Mouse (Mus musculus) v-Abl transformed pro-B cells (cell line): ENCODE data around the gene 9430015G10Rik.

Experiments used
- in situ Hi-C, 2 experiments: fragments of 400-800 bp; cut with MboI; formaldehyde crosslinking; loops; one replicate each; pipeline ENCODE4 v1.15.1; 2025; ENCODE audit not compliant: unreplicated experiment in 2 of 2

The 9430015G10Rik gene

DNA sequence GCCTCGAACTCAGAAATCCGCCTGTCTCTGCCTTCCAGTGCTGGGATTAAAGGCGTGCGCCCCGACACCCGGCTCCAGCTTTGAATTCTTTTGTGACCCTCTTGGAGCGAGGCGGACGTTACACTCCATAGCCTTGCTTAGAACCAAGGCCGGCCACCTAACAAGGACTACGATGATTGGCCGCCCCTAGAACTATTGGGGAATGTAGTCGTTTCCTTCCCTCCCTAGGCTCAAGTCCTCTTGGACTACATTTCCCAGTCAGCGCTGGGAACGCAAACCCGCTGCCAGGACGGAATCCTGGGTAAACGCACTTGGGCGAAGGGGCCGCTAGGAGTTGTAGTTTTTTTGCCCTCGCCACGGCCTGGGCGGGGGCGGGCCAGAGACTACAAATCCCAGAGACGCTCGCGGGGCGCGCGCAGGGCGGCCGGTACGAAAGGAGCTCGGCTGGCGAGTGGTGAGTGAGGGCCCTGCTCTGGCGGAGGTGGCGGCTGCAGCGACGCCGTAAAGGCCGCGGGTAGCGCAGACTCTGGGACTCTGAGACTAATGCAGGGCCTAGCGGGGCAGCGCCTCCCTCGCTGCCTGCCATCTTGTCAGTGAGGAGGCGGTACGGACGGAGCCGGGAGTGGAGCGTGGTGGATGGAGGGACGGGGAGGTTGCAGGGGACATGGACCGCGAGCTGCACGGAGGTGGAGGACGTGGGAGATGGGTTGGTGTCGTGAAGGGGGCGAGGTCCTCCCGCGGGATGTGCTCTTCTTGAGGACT is at the start of gene 9430015G10Rik:
Gene 9430015G10Rik (plus strand): TSS at position 413 of the 762 bp plus-strand sequence.
- in situ Hi-C loops: loop anchor here in 1 of 2 experiments (10.0 kb wide), 1 partner anchor 145 kb away; the partner anchor contains the start of gene C1qtnf12

DNA sequence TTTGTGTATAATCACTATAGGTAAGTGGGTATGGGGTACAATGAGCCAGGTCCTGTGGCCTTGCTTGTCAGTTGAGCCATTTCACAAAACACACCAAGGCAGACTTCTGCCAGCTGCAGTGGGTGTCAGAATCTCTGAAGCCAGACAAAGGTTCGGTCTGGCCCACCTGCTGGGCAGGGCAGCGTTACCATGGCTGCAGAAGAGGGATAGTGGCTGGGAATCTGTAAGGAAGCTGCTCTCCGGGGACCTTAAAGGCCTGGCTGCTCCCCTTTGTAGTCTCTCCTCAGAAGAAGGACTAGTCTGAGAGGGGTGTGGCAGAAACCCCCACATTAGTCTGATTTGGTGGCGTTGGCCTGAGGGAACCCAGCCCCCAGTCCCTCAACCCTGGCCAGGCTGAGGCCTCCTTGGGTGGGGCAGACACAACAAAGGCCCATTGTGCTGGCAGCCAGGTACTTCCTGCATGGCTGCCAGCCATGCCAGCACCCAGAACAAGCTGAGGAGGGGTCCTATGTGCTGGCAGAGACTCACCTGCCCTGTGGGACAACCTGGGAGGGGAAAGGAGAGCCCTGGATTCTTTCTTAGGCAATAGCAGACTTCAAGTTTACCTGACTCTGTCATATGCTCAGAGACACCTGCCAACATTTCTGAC is 45.8 kb upstream of the 9430015G10Rik start:
- in situ Hi-C loops: no loop called here

DNA sequence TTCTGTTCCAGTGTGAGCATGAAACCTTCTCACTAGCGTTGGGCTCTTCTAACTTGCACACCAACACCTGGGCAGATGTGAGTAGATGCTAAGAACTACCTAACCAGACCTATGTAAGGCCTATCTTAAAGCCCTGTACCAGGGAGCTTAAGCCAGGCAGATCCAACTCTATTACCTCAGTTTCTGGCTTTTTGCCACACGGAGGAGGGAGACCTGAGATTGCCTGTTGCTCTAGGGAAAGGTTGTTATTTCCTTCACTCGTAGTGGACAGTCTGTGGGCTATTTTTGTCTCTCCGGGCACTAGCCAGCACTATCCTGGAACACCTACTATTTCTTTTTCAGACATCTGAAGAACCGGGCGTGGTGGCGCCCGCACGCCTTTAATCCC is 45.3 kb upstream of the 9430015G10Rik start:
- in situ Hi-C loops: no loop called here

DNA sequence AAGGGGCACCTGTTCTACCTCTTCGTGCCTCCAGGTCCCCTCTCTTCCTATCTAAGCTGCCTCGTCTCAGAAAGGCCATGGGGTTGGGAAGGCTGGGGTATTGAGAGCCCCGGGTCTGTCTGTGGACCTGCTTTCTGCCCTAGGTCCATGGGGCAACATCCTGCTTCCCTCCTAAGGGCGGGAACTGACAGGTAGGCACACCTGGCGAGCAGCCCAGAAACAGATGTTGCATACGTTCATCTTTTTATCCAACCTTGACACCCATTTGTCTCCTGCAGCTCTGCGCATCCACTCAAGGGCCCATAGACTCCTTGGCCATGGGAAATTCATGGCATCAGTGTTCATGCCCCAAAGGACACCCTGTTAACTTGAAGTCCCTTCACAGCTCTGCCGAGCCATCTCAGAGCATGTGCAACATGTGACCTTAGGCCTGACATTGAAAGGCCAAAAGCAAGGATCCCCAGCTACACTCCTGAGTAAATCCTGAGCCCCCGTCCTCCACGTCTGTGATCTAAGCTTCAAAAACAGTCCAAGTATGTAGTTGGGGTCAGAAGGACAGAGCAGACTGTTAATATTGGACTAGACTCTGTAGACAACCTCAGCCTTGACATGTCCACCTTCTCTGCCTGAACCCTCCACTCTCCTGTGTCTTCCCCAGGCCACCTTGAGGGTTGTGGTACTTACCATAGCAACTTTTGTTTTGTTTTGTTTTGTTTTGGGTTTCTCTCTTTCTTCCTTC is 44.5 kb upstream of the 9430015G10Rik start:
- in situ Hi-C loops: no loop called here

DNA sequence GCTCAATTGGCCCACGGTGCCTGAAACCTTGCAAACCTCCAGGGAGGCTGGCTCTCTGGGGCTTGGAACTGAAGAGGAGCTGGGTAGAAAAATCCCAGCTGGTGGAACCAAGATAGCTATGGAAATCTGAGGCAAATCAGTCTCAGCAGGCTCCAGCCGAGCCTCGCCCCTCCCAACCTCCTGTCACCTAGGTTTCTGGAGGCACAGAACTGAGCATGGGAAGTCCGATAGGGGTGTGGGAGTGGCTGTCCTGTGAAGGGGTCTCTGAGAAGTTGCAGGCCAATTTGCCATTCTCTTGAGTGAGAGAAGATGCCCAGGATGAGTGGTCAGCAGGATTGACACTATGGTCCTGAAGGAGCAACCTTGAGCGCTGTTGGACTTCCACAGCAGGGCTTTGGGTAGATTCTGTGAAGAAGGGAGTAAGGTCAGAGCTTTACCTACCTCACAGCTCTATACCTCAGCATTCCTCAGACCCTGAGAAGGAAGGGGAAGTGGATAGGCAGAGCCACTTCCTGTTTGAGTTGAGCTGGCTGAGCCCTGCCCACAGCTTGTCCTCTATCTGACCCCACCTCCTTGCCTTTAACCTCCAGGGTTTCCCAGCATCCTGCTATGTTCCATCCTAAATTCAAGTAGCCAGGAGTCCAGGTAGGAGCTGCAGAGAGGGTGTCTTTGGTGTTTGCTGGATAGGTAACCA is 42.4 kb upstream of the 9430015G10Rik start:
- in situ Hi-C loops: no loop called here

DNA sequence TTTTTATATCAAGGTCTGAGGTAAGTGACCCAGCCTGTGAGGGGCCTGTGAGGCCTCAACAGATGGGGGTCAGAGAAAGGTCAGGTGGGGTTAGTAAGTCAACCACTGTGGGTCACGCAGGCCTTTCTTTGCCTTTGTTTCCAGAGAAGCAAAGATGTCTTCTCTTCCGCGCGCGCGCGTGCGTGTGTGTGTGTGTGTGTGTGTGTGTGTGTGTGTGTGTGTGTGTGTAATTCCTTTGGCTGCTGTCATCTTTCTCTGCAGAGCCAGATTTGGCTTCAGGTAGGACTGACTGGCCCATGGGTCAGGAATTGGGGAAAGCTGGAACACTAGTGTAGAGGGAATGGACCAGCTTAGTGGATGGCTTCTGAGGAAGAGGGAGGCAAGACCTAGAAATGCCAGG is 40.1 kb upstream of the 9430015G10Rik start:
- in situ Hi-C loops: loop anchor here (5.0 kb wide), 1 partner anchor 37 kb away; no protein-coding TSS in a partner anchor

DNA sequence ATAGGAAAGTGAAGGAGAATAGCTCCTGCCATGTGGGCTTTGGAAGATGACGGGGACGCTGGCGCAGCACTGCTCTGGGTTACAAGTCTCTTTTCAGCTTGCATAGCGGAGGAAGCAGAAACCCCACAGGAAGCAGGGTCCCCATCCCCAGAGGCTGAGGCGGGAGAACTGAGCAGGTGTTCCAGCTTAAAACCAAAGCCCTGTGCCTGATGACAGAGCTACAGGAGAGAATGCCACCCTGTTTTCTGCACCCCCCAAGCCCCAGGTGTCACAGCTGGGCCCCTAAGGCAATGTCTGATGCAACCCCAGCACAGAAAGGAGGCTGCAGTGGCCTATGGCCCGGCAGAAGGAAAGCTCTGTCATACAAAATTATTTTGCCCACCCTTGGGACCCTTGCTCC is 39.5 kb upstream of the 9430015G10Rik start:
- in situ Hi-C loops: loop anchor here (5.0 kb wide), 1 partner anchor 38 kb away; no protein-coding TSS in a partner anchor

DNA sequence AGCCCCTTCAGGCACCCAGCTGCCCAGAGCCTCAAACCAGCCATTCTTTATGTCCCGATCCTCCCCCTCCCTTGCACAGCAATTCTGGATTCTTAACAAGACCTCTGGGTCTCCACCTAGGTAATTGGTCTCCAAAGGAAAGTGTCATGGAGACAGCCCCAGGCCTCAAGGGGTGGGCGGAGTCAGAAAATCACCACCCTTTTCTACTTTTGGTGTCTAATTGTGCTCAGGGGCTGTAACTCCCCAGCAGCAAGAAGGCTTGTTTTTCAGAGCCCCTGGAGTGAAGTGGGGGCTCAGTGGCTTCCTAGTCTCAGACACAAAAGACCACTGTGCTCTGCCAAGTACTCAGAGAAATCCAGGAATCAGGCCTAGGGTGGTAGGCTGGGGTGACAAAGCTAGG is 39.1 kb upstream of the 9430015G10Rik start:
- in situ Hi-C loops: loop anchor here (5.0 kb wide), 1 partner anchor 38 kb away; no protein-coding TSS in a partner anchor

DNA sequence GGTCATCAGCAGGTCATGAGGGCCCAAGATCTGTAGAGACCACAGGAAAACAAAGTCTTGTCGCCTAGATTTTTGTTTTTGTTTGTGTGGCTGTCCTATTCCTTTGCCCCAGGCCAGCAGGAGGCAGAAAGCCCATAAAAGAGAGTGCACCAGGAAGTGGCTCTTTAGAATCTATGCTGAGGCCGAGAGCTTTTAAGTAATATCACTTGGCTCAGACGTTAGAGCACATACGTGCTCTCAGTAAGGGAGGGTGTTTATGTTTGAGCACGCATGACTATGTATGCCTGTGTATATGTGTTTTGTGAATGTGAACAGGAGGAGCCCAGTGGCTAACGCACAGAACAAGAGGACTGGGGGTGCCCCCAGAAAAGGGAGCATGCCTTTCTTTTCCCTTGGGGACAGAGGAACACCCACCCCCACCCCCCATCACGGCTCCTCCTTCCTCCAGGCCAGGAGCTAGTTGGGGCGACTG is 32.8 kb upstream of the 9430015G10Rik start:
- in situ Hi-C loops: no loop called here

DNA sequence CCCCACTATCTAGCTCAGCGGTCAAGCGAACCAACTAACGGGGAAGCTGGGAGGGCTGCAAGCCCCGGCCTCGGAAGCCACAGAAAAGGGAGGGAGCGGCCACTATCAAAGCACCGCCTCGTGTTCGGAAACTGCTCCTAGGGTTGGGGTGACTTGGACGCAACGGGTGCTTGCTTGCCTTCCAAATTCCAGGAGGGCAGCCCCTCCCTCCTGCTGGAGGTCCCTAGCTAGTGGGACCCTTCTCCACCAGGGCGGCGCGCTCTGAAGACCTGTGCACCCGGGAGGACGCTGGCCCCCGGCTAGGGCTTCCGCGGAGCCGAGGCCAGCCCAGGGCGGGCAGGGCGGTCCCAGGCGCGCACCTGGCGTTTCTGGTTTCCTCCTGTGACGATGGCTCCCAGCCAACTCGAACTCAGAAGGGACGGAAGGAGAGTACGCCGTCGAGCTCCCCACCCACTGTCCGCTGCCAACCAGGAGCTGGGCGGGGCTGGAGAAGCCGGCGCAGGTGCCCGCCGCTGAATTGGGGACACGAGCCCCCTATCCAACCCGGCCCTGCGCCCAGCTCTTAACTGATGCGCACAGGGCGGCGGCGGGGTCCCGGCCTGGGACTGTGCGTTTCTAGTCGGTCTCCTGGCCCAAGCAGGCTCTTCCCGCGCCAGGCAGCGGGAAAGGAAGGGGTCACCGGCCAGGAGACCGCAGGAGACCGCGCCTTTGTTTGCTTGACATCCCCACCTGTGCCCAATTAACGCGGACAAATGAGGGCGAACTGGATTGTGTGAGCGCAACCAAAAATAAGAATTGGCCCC is 32.1 kb upstream of the 9430015G10Rik start:
- in situ Hi-C loops: no loop called here

DNA sequence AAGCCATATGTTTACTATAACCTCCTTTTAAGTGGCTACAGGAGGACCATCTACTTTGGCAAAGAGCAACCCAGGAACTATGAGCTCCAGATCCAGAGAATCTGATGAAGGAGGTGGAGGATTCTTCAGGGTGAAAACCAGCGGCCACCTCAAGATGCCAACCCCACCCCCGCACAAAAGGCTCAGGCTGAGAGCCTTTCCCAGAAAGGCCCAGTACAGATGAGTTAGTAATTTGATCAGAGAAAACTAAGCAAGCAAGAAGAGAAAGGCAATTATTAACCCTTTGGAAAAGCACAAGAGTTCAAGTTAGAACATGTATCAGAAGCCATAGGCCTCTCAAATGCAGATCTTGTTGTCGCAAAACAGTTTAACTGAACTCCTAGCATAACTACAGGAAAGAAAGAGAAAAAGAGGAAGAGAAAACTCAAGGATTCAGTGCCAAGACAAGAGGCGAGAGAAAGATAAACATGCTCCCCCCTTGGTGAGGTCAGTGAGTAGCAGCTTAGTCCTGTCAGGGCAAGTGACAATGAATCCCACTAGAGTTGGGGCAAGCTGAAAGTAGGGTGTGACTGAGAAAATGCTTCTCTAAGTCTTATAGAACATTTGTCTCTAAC is 27.1 kb upstream of the 9430015G10Rik start:
- in situ Hi-C loops: no loop called here

DNA sequence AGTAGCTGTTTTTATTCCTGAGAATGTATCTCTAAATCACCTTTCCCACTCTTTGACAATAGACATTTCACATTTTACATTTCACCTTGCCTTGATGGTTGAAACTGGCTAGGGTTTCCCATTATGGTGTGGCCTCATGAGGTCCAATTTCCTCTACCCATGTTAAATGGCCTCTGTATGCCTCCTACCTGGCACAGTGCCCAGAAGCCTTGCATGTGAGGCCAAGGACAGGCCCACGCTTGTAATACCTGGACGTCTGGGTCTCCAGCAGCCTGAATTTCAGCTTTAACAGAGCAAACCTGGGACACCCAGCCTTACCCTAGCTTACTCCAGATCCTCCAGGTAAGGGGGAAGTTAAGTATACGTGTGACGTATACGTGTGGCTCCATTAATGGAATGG is 26.4 kb upstream of the 9430015G10Rik start:
- in situ Hi-C loops: no loop called here

DNA sequence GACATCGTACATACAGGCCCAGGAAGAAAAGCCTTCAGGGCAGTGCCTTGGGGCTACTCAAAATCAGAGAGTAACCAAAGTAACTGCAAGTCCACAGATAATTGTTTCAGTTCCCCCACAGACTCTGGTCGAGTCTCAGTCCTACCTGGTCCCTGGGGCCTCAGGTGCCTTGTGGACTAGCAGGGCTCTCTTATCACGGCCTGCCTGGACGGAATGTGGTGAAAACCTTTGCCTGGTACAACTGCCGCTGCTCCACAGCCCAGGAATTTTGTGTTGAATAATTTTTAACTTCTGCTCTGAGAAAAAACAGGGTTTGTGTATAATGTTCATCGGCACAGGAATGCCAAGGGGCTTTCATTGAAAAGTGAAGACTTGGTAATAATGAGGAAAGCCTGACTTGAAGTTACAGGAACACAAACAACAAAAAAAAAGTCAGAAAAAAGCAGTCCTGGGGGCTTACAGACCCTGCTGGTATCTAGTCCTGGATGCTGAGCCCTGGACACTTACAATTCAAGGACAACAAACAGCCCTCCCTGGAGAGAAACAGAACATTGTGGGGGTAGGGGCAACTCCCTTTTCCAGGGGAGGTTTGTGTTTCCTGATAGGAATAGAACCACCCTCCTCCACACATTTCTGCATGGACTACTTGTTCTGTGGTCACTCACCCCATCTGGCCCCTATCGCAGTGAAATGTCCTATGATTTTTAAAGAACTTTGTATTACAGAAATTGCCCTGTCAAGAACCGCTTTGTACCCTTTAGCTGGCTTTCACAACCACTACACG is 25.5 kb upstream of the 9430015G10Rik start:
- in situ Hi-C loops: no loop called here

DNA sequence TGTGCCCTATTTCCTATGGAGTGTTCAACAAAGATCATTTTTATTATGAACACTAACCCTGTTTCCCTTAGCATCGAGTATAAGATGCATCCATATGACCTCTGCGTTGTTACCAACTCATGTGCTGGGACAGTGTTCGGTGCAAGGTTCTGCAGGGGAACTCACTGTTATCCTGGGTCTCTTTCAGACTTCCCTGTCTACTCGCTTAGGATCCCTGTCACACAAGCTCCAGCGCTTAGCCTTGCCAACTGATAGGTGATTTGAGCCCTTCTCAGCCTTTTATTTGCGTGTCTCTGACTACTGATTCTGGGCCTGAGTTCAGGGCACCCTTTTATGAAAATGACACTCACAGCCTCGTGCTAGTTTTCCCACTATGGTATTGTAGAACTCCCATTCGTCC is 24.5 kb upstream of the 9430015G10Rik start:
- in situ Hi-C loops: no loop called here

DNA sequence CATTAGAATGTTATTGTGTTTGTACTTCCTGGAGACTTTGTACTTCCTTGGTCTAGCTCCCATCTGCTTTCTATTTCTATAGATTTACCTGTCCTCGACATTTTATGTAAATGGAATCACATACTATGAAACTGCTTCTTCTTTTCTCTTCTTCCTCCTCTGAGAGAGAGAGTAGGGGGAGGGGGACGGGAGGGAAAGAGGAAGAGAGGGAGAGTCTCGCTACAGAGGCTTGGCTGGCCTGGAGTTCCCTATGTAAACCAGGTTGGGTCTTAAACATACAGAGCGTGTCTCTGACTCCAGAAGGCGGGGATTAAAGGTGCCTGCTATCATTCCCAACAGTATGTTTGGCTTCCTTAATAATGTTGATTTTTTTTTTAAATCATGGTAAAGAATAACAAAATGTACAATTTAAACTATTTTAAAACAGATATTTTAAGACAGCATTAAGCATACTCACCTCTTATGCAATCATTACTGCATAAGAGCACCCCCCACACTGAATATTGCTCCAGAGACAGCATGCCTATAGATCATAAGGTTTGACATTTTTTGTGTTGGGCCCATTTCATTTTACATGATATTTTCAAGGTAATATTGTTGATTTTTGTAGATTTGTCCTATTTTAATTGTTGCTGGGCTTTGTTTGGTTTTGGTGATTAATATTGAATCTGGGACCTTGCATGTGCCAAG is 22.2 kb upstream of the 9430015G10Rik start:
- in situ Hi-C loops: no loop called here

DNA sequence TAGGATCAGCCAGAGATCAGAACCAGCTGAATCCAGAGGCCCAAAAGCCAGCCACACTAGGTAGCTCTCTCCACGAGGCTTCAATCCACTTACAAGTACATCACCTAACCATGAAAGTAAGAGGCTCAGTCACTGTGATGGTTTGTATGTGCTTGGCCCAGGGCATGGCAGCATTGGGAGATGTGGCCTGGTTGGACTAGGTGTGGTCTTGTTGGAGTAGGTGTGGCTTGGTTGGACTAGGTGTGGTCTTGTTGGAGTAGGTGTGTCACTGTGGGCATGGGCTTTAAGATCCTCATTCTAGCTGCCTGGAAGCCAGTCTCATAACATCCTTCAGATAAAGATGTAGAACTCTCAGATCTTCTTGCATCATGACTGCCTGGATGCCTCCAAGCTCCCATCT is 18.5 kb upstream of the 9430015G10Rik start:
- in situ Hi-C loops: no loop called here

DNA sequence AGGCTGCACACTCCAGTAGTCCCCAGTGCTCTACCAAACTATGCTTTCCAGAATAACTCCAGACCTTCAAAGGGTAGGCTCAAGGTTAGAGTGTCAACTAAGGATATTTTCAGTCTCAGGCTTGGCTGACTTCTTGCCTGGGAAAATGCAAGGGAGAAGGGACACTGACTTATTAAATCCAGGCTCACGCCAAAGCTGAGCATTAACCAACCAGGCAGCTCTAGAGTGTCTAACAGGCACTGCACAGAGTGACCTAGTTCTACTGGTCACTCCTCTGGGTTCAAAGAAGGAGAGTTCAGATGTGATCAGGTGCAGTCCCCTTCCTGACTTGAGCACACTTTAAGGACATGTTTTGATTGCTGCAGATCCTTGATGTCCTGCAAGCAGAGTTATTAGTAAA is 17.0 kb upstream of the 9430015G10Rik start:
- in situ Hi-C loops: no loop called here

DNA sequence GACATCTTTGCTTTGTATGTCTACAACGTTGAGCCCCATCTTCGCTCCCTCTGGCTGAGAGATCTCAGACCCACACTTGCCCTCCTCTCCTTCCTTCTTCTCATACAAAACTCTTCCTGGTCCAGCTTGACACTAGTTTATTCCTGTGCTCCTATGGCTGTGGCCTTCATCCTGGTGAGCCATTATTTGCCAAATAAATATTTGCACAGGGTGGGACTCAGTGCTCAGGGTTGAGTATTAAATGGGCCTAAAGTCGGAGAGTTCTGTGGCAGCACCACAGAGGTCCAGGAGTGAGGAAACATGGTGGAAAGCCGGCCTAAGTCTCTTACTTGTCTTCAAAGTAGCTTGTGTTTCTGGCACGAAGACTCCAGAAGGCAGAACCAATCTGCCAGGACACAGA is 16.0 kb upstream of the 9430015G10Rik start:
- in situ Hi-C loops: no loop called here
